Mouse (Mus musculus): ENCODE measurements at regions not wholly inside any gene's neighbourhood (a gene's known extent, or its start where the extent isn't known, plus 50 kb on each side); places are given as distances from the start of the nearest gene placed in this dataset.

DNA sequence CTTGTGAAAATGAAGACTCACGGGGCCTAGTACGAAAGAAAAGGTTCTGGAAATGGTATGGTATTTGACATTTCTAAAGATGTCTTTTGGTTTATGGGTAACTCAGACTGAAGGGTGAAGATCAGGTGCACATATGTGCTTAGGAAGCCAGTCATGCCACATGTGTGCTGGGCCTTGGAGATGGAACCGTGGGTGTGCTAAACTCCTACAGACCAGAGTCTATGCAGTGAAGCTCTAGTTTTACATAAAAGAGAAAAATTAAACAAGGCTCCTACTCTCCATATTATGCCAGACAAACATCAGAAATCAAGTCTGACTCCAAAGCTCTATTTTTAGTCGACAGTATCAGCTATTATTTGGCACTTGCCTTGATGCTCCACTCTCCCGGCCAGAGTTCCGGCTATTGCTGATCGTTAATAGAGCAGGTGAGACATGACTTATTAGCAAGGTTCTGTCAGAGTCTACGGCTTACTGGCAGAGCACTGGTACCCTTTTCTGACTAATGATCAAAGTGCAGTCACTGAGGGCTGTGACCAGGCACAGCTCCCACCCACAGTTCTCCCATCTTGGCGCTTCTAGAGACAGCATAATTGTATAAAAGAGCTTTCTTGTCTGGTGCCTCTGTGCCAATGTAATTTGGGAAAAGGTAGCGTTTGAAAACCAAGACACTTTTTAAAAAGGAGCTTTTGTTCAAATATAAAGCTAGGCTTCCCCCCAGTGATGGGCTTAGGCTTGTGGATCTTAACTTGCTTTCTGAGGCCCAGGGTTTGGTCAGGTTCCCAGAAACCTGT, 119.2 kb upstream of the Ccdc122 start:
- no peak for DNase-seq

DNA sequence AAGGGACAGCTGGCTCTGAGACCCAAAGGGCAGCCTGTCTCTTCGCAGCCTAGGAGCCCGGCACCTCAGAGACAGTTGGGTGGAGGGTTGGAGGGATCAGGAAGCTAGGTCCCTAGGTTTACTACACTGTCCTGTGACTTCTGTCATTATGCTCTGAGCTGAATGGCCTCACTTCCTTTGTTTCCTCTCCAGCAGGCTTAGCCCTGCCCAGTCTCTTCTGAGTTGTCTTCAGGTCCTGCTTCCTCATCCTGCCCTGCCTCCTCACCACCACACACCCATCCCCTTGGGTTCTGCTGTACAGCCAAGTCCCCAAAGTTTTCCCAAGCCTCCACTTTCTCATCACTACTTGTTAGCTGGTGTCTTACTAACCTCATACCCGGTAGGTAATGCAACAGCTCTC, 122.7 kb upstream of the Ccdc122 start:
- DNase-seq, result no peak

DNA sequence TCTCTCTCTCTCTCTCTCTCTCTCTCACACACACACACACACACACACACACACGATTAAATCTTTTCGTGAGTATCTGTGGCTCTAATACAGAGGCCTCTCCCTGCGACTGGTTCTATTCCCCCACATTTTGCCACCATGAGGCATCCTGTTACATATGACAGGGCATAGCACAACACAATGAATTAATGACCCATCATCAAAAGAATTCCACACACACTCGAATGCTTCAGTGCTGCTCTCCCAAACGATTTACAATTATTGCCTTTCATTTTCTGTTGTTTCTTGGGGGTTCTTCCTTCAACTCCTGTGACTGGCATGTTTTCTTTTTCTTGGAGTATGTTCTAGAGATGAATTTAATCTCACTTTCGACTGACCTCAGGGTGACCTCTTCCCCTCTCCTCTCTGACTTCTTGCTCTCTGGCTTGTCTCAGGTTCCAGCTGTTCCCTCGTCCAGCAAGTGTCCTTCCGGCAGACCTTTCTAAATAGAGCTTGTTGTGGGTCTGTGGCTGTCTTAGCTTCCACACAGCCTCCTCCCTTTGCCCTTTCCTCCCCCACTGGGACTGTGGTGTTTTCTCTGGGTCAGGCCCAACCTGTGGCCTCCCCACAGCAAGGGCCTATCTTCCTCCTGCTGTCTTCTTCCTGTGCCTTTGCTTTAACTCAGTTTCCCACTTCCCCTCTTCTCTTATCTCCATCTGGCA, 124.1 kb upstream of the Ccdc122 start:
- peak in 1 of 2 experiments; percentile 17 for DNase-seq

DNA sequence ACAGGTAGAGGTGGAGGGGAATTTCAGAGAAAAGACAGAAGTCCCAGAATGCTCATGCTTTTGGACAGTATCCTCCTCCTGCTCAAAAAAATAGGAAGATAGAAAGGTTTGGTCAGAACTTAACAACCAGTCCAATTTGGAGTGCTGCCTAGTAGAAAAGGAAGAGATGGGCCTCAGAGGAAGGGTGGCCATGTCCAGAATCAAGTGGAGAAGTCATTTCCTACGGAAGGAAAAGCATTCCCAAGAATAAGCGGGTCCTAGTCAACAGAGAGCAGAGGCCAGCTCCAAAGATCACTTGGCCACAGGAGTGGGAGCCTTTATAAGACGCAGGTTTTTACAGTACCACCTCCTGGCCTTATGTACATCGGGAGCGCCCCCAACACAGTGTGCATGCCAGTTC, 125.3 kb upstream of the Ccdc122 start:
- no peak for DNase-seq

DNA sequence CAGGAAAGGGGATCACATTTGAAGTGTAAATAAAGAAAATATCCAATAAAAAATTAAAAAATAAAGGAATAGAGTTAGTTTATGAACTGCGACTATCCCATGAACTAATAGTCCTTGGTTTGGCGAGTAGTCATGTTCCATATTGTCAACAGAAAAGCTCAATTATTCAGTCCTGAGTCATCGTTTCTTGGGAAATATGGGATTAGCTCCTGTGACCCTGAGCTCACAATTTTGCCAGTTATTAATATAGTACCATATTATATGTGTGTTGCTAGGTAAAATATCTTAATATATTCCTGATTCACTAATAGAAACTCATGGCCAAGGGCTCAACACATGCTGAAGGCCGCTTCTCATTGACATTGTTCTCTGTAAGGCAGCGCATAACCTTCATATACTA, 126.4 kb upstream of the Ccdc122 start:
- no peak for DNase-seq

DNA sequence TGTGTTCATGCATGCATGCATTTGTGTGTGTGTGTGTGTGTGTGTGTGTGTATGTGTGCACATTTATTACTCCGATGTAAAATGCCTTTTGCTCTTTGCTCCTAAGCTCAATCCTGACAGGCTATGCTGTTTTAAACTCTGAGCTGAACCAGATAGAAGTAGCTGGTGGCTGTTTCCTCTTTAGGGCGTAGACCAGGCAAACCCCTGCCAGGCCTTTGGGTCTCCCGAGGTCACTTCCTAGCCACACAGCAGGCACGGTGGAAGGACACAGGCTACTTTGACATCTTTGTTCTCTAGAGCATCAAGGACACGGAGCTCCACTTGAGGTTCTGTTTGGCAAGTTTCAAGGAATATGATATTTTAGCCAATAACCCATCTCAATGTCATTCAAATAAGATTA, 128.6 kb upstream of the Ccdc122 start:
- DNase-seq, result peak in 1 of 2 experiments; percentile 37

DNA sequence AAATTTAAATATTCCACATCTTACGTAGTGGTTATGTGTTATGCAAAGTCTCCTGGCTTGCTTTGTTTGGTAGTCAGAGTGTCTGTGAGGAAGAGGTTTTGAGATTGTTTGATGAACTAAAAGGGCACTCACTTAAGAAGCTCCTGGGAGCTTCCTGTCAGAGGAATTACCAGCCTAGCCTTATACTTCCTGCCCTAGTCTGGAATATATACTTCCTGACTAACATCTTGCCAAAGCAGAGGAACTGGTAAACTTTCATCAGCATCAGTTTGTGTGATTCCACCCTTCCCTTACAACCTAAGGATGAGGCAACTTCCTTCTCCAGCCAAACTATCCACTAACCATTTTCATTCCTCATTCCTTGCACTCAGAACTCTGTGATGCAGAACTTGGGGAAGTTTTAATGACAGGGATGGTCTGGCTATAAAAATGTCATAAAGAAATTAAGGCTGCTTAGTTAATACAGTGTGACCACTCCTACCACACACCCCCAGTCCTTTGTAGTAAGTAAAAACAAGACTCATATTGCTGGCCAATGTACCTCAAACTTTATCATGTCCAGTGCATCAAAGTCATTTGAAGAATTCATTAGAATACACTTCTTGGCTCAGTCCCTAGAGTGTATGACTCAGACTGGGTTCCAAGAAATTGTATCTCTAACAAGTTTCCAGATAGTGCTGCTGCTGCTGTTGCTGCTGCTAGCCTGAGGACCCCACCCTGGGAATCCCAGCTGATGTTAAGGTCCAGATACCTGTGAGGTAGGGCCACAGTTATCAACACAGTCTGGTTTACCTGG, 133.4 kb upstream of the Ccdc122 start:
- no peak for DNase-seq

DNA sequence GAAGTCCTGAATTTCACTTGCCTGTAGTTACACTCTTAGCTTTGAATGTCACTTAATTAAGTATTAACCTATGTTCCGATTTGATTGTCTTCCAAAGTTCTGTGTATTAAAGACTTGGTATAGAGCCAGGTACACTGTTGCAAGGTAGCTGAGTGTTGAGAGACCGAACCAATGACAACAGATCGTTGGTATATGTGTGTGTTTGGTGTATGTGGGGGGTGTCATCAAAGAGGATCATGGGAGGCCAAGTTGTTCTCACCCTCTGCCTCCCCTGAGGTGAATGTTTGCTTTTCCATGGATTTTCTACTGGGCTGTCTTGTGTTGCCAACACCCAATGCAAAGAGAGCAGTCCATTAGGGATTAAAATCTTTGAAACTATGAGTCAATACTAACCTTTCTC, 135.1 kb upstream of the Ccdc122 start:
- DNase-seq, result no peak

DNA sequence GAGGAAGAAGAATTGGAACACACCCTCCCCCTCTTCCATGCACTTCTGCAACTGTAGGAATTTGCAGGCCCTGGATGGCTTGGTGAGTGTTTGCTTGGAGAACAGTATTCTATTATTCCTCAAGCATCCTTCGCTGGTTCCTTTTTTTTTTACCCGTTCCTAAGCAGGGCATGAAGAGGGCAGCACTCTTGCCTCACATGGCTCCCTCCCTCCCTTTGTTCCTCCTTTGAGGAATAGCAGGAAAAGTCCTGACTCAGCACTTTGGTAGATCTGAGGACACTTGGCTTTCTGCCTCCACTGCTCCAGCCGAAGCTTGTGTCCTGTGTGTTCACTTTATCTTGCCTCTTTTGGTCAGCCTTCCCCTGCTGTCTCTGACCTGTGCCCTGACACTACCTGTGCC, 137.2 kb upstream of the Ccdc122 start:
- peak; percentile 12 to 44 for DNase-seq

DNA sequence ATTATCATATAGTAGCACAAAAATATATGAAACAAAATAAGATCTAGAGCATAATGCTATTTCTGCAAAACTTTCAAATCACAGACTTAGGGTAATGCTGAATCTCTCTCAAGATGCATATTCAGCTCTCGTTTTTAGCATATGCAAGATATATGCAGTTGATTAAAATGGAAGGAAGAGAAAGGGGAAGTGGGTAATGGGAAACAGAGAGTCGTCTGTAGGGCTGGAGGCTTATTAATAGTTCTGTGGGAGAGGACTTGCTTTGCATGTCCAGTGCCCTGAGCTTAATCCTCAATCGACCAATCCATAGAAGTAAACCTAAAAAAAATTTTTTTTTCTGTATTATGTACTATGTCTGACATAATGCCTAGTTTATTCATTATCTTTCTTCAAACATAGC, 148.9 kb upstream of the Ccdc122 start:
- no peak for DNase-seq

DNA sequence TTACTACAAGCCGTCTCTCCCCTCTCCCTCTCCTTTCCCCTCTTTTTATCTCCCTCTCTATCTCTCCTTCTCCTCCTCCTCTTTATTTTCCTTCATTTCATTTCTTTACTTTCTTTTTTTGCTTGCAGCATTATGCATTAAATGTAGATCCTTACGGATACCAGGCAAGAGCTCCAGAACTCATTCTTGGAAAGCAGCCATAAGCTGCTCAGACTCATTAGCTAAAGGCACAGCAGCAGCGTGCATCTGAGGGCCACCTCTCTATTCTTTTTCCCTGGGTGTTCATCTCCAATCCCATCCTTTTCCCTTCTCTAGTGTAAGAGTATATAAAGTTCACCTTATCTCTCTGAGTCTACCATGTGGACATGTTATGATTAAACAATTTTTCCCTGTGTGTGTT, 149.4 kb upstream of the Ccdc122 start:
- DNase-seq, result no peak

DNA sequence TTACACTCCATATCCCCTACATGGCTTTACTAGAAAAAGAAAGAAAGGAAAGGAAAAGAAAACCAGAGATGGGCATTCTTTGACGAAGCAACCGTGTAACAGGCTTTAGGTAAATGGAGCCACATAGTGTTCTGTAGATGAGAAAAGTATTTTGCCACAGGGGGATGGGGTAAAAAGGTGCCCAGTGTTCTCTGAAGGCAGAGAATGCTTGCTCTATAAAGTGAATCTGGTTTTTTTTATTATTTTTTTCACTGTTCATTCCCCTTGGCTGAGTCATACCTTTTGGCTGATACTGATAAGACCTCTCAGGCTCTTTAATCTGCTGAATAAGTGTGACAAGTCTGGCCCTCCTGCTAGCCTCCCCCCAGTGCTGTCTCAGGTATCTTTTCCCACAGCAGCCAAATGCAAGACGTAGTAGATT, 153.3 kb upstream of the Ccdc122 start:
- no peak for DNase-seq

DNA sequence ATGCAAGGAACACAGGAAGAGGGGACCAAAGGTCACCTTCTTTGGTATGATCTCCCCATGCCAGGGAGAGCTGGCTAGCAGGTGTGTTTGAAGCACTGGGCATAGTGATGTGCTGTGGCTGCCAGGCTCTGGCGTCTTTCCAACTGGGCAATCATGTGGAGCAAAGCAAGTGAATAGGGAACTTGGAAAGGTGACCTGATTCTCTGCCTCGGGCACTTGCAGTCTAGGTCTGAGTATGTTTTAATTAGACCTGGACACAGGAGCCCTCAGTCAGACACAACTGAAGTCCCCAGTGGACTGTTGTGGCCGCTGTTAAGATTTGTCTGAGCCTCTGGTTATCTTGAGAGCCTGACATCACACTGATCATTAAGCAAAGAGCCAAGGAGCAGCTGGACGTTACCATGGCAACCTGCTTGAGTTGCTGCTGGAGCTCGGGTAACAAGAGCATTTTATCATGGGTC, 153.8 kb upstream of the Ccdc122 start:
- DNase-seq, result peak; percentile 40 to 55

DNA sequence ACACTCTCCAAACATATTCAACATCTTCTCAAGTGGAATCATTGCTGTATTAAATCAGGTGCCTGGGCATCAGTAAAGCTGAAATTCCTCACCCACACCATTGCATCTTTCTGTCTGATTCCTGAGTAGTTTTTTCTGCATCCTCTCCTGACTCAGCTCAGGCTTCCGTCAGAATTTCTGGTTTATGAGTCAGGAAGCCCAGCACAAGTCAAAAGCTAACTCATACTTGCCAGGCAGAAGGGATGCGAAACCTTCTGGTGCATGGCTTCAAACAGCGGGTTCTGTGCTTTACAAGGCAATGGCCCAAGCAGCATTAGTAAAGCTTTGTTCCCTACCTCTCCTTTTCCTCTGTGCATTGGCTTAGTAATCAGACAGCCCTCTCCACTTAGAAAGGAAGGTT, 155.7 kb upstream of the Ccdc122 start:
- no peak for DNase-seq

DNA sequence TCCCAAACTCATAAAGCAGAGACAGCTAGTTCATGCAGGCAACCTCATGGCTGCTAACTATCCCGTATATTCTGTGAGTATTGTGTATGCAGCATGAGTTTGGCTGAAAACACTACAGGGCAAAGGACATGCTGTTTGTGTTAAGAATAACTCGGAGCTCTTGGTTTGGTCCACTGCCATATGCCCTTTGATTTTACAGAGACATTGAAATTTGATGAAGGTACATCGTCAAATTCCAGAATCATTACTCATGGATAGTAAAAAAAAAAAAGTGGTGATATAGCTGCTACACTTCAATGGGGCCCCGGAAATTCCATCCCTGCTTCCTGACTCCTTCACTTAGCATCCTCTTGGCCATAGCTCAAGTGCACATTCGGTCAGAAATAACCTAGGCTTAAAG, 159.3 kb upstream of the Ccdc122 start:
- no peak for DNase-seq

DNA sequence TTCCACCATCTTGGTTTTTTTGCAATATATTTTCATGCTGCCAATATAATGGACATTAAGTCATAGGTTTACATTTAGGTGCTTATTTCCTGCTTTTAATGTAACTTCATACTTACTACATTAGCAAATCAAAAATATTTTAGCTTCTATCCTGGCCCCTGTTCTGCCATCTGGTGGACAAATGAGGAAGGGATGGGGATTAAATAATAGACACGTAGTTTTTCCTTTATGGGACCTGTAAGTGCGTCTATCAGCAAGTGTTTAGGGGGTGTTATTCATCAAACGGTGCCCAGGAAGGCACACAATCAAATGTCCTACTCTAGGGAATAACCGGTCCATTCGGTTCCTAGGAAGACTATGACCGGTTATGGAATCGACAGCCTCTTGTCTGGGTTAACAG, 160.6 kb upstream of the Ccdc122 start:
- DNase-seq, result peak in 1 of 2 experiments; percentile 68

DNA sequence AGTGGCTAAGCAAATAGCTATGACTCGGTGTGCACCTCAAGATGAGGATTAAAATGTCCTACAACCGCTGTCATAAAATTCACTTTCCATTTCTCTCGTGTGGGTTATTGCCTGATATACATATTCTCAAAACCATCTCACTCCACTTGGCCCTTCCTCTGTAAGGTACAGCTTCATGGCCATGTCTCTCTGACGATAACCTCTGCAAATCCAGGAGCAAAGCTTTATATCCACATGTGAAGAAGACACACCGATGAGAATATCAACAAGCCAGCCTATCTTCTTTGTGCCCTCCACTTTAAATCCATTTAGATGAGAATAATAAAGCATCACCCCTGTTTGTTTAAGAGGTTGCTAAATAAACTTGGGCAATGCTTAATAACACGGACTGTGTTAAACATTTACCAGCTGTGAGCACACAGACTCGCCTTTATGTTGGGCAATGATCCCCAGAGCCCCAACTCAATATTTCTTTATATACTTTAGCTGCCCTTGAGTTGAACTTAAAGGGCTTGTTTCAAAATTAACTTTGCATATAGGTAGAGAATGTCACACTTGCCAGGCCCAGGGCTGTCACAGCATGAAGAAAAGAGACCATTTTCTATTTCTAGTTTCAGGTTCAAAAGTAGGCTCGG, 161.2 kb upstream of the Ccdc122 start:
- DNase-seq, result peak in 1 of 2 experiments; percentile 39

DNA sequence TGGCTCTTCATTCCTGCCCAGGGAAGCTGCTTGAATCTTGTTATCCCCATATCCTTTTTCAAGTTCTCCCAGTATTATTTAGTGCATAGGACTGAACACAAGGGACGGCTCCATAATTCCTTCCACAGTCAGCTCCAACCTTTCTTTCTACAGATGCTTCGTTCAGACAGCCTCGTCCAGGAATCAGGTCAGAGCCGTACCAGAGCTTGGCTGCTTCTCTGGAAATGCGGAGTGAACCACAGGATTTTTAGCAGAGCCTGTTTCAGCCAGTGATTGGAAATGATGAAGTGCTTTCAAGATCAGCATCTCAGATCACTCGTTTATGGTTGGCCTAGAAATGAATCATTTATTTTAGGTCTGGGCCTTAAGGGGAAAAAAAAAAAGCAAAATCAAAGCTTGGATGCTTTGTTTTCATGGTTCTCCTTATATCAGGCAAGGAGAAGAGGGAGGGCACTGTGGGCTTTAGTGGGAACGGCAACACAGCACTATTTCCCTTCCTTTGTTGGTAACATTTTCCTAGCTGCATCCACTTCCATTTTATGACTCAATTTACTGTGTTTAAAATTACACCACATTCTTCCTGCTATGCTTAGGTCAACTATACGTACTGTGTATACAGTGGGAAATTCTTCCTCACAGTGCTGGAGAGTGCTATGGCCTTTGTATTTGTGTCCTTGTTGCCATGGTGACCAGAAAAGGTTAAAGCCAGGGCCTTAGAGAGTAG, 161.9 kb upstream of the Ccdc122 start:
- no peak for DNase-seq

DNA sequence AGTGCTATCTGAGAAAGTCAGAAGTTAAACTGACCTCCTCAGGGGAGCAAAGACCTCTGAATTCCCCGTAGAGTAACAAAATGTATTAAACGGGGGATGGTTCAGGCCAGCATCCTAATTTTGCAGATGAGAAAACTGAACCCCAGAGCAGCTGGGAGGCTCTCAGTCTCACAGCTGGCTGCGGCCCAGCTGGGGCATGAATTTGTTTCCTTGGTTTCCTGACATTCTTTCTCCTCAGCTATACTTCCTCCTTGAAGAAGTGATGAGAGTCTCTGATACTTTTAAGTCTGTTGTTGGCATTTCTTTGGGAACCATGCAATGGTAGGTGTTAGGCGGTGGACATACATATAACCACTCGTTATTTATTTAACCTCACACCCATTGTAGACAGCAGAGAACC, 162.9 kb upstream of the Ccdc122 start:
- DNase-seq, result peak; percentile 25 to 62

DNA sequence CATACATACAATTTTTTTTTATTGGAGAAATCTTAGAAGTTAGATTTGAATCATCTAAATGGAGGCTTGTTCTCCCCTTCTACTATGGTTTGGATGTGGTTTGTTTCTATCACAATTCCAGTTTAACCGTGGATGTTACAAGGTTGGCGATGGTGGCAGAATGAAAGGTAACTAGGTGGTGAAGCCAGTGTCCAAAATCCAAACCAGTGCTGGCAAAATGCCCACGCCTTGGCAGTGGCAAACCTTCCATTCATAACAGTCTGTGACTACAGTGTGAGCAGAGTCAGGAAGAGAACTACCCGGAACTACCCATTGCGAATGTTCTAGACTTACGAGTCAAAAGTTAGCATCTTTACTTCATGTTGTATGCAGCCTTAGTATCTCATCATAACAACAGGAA, 163.6 kb upstream of the Ccdc122 start:
- DNase-seq, result no peak

DNA sequence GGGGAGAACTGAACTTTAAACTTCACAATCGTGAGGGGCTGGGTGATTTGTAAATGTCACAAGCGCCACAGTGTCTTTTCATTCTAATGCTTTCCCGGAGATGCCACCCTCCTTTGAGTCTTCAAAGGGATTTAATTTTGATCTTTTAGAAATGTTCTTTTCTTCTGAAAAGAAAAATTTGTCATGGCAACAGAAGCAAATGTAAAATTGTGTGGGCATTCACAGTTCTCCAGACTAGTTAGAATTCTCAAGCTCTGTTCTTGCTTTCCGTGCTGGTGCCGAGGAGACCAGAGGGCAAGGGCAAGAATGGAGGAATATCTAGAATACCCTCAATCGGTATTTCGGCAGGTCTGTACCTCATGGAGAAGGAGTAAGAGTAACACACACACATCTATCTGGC, 164.1 kb upstream of the Ccdc122 start:
- no peak for DNase-seq

DNA sequence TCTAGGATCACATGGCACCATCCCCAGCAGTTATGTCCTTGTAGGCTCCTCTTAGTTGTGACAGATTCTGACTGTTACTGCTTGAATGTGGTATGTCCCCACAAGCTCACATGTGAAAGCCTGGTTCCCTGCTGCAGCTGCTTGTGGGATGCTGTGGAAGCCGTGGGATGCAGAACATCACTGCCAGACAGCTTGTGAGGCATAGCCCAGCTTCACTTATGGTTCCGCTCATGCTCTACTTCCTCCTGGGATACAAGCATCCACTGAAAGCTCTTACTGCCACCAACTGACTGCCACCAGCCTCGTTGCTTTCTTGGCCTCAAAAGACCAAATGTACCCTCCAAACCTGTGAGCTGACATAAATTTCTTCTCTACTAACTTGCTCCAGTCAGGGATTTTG, 167.7 kb upstream of the Ccdc122 start:
- DNase-seq, result no peak

Measured in lung, postnatal 4 days (tissue).